In genomic region chr4:105163981-105164411, GRCm38 (mm10) we compare ENCODE assay signal across 13 mouse cellular contexts. TPM values are rescaled to one million over a fixed set of nuclear protein-coding genes. Genes with fewer than 3 reads are reported as not detected.
DNase-seq lines count a peak whose midpoint lies in the region; ATAC-seq and TF ChIP-seq lines count a peak whose summit lies in the region.
"Had no signal": no experiment of that assay in that cellular context is flagged by ENCODE, and none has a peak within 500 bp of the region (broad histone marks: within the 10 kb centered on the region; RNA-seq: fewer than 3 reads in every experiment).

No protein-coding gene starts in this region.

- DNase-seq in forebrain, embryonic 10.5 days (ENCODE audit: extremely low spot score, low spot score): no peak
- peak; percentile 55 for DNase-seq in liver, adult 2 months (ENCODE audit: extremely low read depth, low read depth, low spot score)
- no peak for DNase-seq in liver, embryonic 11.5 days (ENCODE audit: low spot score)
- no peak for DNase-seq in thymus, postnatal 10 days (ENCODE audit: low spot score in 2 of 2)
- DNase-seq: adrenal gland, postnatal 10 days; thymus, postnatal 36 days had no signal

- H3K27ac ChIP-seq in forebrain, embryonic 10.5 days: peak overlapping the region; percentile 25; the same call in 1 of the 2 replicates
- H3K27ac ChIP-seq in forebrain, embryonic 15.5 days (replicated peaks): no peak overlapping the region
- H3K27ac ChIP-seq in liver, adult 2 months (replicated peaks; ENCODE audit: insufficient read depth, low read depth, low read length): peak overlapping the region; percentile 5
- H3K27ac ChIP-seq in liver, embryonic 11.5 days (ENCODE audit: low read depth, low read length): no peak overlapping the region
- H3K27ac ChIP-seq in small intestine, adult 2 months (ENCODE audit: insufficient read depth, low read depth, low read length): peak overlapping the region; percentile 62; the same call in 1 of the 2 replicates
- H3K27ac ChIP-seq in intestine, postnatal 0 days (ENCODE audit: low read depth, low read length): no peak overlapping the region
- H3K27ac ChIP-seq: kidney, postnatal 0 days; neural tube, embryonic 15.5 days had no signal

- WGBS in forebrain, embryonic 10.5 days: 74% methylated on average over 4 of the region's 4 CpGs
- 76% methylated on average over 4 of the region's 4 CpGs for WGBS in forebrain, embryonic 15.5 days
- WGBS in liver, adult 2 months: 36% methylated on average over 4 of the region's 4 CpGs
- whole genome bisulfite sequencing in liver, embryonic 11.5 days: 60% methylated on average over 4 of the region's 4 CpGs
- 51% methylated on average over 4 of the region's 4 CpGs for WGBS in small intestine, adult 2 months
- 67% methylated on average over 4 of the region's 4 CpGs for WGBS in intestine, postnatal 0 days

- ATAC-seq in forebrain, embryonic 15.5 days (replicated peaks): no peak
- ATAC-seq in liver, embryonic 11.5 days (replicated peaks; ENCODE audit: low FRiP score): no peak
- peak; percentile 64 for ATAC-seq in common myeloid progenitor, adult 5-6 weeks (replicated peaks; ENCODE audit: low read depth, poor library complexity, severe bottlenecking)
- no peak for ATAC-seq in intestine, postnatal 0 days

- no peak overlapping the region for H3K4me2 ChIP-seq in forebrain, embryonic 15.5 days (replicated peaks)
- H3K4me2 ChIP-seq in liver, embryonic 11.5 days: no peak overlapping the region
- H3K4me2 ChIP-seq in intestine, postnatal 0 days (replicated peaks; ENCODE audit: low read depth): no peak overlapping the region
- H3K4me2 ChIP-seq: neural tube, embryonic 15.5 days had no signal

- H3K27me3 ChIP-seq in forebrain, embryonic 10.5 days (ENCODE audit: poor library complexity, severe bottlenecking): no peaks in the 10 kb centered on the region
- H3K27me3 ChIP-seq in forebrain, embryonic 15.5 days: no peaks in the 10 kb centered on the region
- no peaks in the 10 kb centered on the region for H3K27me3 ChIP-seq in liver, adult 2 months (ENCODE audit: control insufficient read depth, insufficient read depth, low read length)
- no peaks in the 10 kb centered on the region; the same call in none of the 2 replicates for H3K27me3 ChIP-seq in liver, embryonic 11.5 days (replicated peaks; ENCODE audit: control insufficient read depth, insufficient read depth, low read length)
- no peaks in the 10 kb centered on the region for H3K27me3 ChIP-seq in small intestine, adult 2 months (ENCODE audit: control insufficient read depth, insufficient read depth, low read length)
- no peaks in the 10 kb centered on the region for H3K27me3 ChIP-seq in intestine, postnatal 0 days (replicated peaks; ENCODE audit: control insufficient read depth, insufficient read depth, low read length)
- H3K27me3 ChIP-seq: megakaryocyte, embryonic 14.5 days; neural tube, embryonic 15.5 days had no signal

- H3K9me3 ChIP-seq in forebrain, embryonic 10.5 days: no peaks in the 10 kb centered on the region
- no peaks in the 10 kb centered on the region for H3K9me3 ChIP-seq in forebrain, embryonic 15.5 days
- no peaks in the 10 kb centered on the region for H3K9me3 ChIP-seq in liver, embryonic 11.5 days (ENCODE audit: control insufficient read depth, low read length)
- no peaks in the 10 kb centered on the region for H3K9me3 ChIP-seq in intestine, postnatal 0 days (ENCODE audit: control insufficient read depth)
- H3K9me3 ChIP-seq: megakaryocyte, embryonic 14.5 days; neural tube, embryonic 15.5 days had no signal

- H3K4me3 ChIP-seq in forebrain, embryonic 10.5 days: no peak overlapping the region
- no peak overlapping the region for H3K4me3 ChIP-seq in forebrain, embryonic 15.5 days
- H3K4me3 ChIP-seq in liver, adult 2 months (ENCODE audit: insufficient read depth, low read depth, low read length): no peak overlapping the region
- no peak overlapping the region for H3K4me3 ChIP-seq in liver, embryonic 11.5 days (ENCODE audit: low read depth, low read length)
- H3K4me3 ChIP-seq in small intestine, adult 2 months (ENCODE audit: low read depth, low read length): peak overlapping the region; percentile 9; the same call in 1 of the 2 replicates
- no peak overlapping the region for H3K4me3 ChIP-seq in intestine, postnatal 0 days (ENCODE audit: low read depth, low read length)
- H3K4me3 ChIP-seq: megakaryocyte, embryonic 14.5 days; neural tube, embryonic 15.5 days had no signal

- TF ChIP-seq POLR2A in liver, adult 2 months (IDR thresholded peaks at IDR 0.05; ENCODE audit: extremely low read depth, insufficient read depth, low read length): no peak
- no peak for TF ChIP-seq POLR2A in small intestine, adult 2 months (IDR thresholded peaks at IDR 0.05; ENCODE audit: low read depth, low read length)

- peaks cover 47% of the 10 kb centered on the region for H3K79me2 ChIP-seq in liver, adult 2 months (ENCODE audit: control insufficient read depth, insufficient read depth, low read length)

- no peak for TF ChIP-seq CTCF in liver, adult 2 months (IDR thresholded peaks at IDR 0.05; ENCODE audit: low read depth, low read length)
- TF ChIP-seq CTCF in small intestine, adult 2 months (IDR thresholded peaks at IDR 0.05; ENCODE audit: extremely low read depth, insufficient read length, insufficient replicate concordance, low read depth, low read length): no peak
- no peak for TF ChIP-seq CTCF in intestine, postnatal 0 days (IDR thresholded peaks at IDR 0.05; ENCODE audit: low read depth)

- no peak overlapping the region for H3K9ac ChIP-seq in forebrain, embryonic 15.5 days (replicated peaks)
- H3K9ac ChIP-seq in liver, adult 2 months (ENCODE audit: low read depth, low read length): no peak overlapping the region; the same call in 1 of the 2 replicates
- no peak overlapping the region for H3K9ac ChIP-seq in liver, embryonic 11.5 days (ENCODE audit: low read depth, low read length)
- no peak overlapping the region for H3K9ac ChIP-seq in intestine, postnatal 0 days (ENCODE audit: low read depth, low read length)
- H3K9ac ChIP-seq: neural tube, embryonic 15.5 days had no signal

- H3K4me1 ChIP-seq in forebrain, embryonic 10.5 days: peaks cover 89% of the 10 kb centered on the region
- H3K4me1 ChIP-seq in forebrain, embryonic 15.5 days: peaks cover 63% of the 10 kb centered on the region
- H3K4me1 ChIP-seq in liver, adult 2 months (ENCODE audit: control insufficient read depth, insufficient read depth, low read length): peaks cover 37% of the 10 kb centered on the region
- H3K4me1 ChIP-seq in liver, embryonic 11.5 days (replicated peaks; ENCODE audit: control insufficient read depth, insufficient read depth, low read length): peaks cover 6% of the 10 kb centered on the region
- peaks cover 5% of the 10 kb centered on the region; the same call in 1 of the 2 replicates for H3K4me1 ChIP-seq in small intestine, adult 2 months (ENCODE audit: control insufficient read depth, insufficient read depth, insufficient read length, low read length)
- H3K4me1 ChIP-seq in intestine, postnatal 0 days (replicated peaks; ENCODE audit: control insufficient read depth, insufficient read depth, low read length): 0 out of 2 replicates have a peak, but pooled peaks cover 3% of the 10 kb centered on the region

- peaks cover 59% of the 10 kb centered on the region for H3K36me3 ChIP-seq in forebrain, embryonic 10.5 days (replicated peaks)
- no peaks in the 10 kb centered on the region for H3K36me3 ChIP-seq in forebrain, embryonic 15.5 days
- peaks cover 59% of the 10 kb centered on the region for H3K36me3 ChIP-seq in liver, adult 2 months (ENCODE audit: control insufficient read depth, insufficient read depth, low read length)
- no peaks in the 10 kb centered on the region; the same call in 1 of the 2 replicates for H3K36me3 ChIP-seq in liver, embryonic 11.5 days (ENCODE audit: control insufficient read depth, insufficient read depth, low read length)
- 0 out of 2 replicates have a peak, but pooled peaks cover 2% of the 10 kb centered on the region for H3K36me3 ChIP-seq in small intestine, adult 2 months (ENCODE audit: control insufficient read depth, insufficient read depth, low read length)
- H3K36me3 ChIP-seq in intestine, postnatal 0 days (ENCODE audit: control insufficient read depth, insufficient read depth): no peaks in the 10 kb centered on the region; the same call in 1 of the 2 replicates
- H3K36me3 ChIP-seq: neural tube, embryonic 15.5 days had no signal

RNA-seq across cellular contexts. Expression of gene Plpp3, which starts 6.8 kb away (rescaled TPM):
- polyA plus RNA-seq in forebrain, embryonic 10.5 days (2016; fragmentation: Nextera tagmentation; extraction: Ambion mirVana): 57.2 and 59.4 TPM in 2 replicates
- polyA plus RNA-seq in forebrain, embryonic 15.5 days (2015; fragmentation: Nextera tagmentation; extraction: Ambion mirVana): 74.4 and 75.6 TPM in 2 replicates
- 64.1 and 81.1 TPM in 2 replicates for total RNA-seq in liver, adult 2 months (2014; rRNA removed)
- 81.0 and 84.2 TPM in 2 replicates for polyA plus RNA-seq in liver, adult 2 months (2012; rRNA removed)
- 29.5 TPM in 2 replicates for polyA plus RNA-seq in liver, embryonic 11.5 days (2014; fragmentation: Nextera tagmentation; extraction: Ambion mirVana)
- 0.27 TPM in 1 of 2 replicates, not detected in the other for total RNA-seq in common myeloid progenitor, adult 5-6 weeks (2017)
- polyA plus RNA-seq in small intestine, adult 2 months (2012; rRNA removed): 29.8 and 48.5 TPM in 2 replicates
- polyA plus RNA-seq in intestine, postnatal 0 days (2015; fragmentation: Nextera tagmentation; extraction: Ambion mirVana): 84.1 and 84.3 TPM in 2 replicates

RNA-seq across cellular contexts. Expression of gene Prkaa2, which starts 54.3 kb away (rescaled TPM):
- 1.2 and 1.7 TPM in 2 replicates for polyA plus RNA-seq in forebrain, embryonic 10.5 days (2016; fragmentation: Nextera tagmentation; extraction: Ambion mirVana)
- polyA plus RNA-seq in forebrain, embryonic 15.5 days (2015; fragmentation: Nextera tagmentation; extraction: Ambion mirVana): 11.2 and 11.5 TPM in 2 replicates
- total RNA-seq in liver, adult 2 months (2014; rRNA removed): 21.3 and 24.9 TPM in 2 replicates
- polyA plus RNA-seq in liver, adult 2 months (2012; rRNA removed): 8.2 and 11.3 TPM in 2 replicates
- polyA plus RNA-seq in liver, embryonic 11.5 days (2014; fragmentation: Nextera tagmentation; extraction: Ambion mirVana): 0.56 and 0.99 TPM in 2 replicates
- 0.05 and 0.10 TPM in 2 replicates for total RNA-seq in common myeloid progenitor, adult 5-6 weeks (2017)
- polyA plus RNA-seq in small intestine, adult 2 months (2012; rRNA removed): 1.0 and 1.2 TPM in 2 replicates
- polyA plus RNA-seq in intestine, postnatal 0 days (2015; fragmentation: Nextera tagmentation; extraction: Ambion mirVana): 10.2 and 10.9 TPM in 2 replicates

Comparison
In these comparisons a context has a peak if more than half of its experiments do, and no peak if none do; other contexts are left out.
1. H3K27ac ChIP-seq: peak in forebrain, embryonic 10.5 days (single experiment), liver, adult 2 months (single experiment) and small intestine, adult 2 months (single experiment); none in forebrain, embryonic 15.5 days (single experiment), liver, embryonic 11.5 days (single experiment) and intestine, postnatal 0 days (single experiment).